Mouse (Mus musculus) right cerebral cortex, postnatal 4 days (tissue): Measurements from ENCODE around the gene Galnt14.

Experiments used
- DNase-seq: peaks from one replicate; pipeline ENCODE4 v3.0.0-alpha.2; 2022

Galnt14 gene

DNA sequence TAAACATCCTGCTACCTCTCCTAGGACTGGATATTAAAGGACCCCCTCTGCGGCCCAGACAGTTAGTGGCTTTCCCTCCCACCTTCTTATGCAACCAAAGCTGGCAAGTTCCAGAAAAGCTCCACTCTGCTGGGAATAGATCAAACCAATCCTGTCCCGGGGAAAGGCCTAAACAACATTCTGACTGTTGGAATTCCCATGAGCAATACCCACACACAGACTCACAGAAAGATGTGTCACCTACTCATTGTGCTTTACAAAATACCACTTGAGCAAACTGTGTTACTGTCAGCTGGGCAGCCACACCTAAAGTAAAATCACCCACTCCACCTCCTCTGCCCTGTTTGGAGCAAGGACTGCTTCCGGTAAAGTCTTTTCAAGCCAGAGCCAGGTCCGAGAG, 207.6 kb downstream of the Galnt14 start:
- no peak for DNase-seq

DNA sequence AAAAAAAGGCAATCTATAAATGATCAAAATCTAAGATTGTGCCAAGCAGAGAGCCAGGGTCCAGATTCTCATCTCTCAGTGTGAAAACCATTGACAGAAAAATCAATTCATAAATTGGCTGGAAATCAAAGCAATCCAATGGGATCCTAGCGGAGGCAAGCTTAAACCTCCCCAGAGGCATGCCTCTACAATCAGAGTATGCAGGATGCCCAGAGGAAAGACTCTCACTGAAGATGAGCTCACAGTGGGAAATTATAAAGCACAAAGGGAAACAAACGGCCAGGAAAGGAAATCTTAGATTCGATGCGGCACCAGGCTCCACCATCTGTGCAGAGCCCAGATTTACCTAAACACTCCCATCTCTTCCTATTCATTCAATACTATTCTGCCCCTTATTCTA, 220.7 kb downstream of the Galnt14 start:
- no peak for DNase-seq

DNA sequence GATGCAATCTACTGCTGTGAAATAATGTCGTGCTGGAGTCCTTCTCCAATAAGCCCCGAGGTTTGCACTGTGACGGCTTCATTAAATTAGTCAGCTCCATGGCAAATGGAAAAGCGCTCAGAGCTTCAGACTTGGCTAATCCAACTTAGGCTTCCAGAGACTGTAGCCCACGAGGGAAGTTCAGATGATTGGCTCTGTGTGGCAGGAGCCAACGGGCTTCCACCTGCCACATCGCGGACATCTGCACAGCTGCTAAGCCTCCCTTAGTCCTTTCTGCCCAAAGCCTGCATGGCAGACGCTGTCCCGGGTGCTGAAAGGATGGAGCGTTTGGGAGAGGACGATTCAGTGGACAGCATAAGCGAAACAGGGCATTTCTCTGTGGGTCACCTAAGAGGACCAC, 222.5 kb downstream of the Galnt14 start:
- no peak for DNase-seq

DNA sequence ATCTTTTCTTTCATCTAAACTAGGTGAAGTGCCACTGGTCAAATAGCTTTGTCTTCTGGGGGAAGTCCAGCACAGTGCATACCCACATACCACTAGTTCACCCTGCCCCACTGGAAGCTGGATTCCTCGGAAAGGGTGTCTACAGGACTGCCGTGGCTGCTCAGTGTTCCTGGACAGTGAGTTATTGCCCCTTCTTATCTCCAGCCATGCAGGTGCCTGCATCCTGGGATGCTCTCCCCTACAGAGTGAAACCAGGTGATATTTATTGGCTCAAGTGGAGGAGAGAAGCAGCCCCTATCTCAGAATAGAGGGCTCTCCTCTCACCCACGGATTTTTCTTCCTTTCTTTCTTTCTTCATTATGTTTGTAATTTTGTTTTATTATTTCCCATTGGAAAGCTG, 222.9 kb downstream of the Galnt14 start:
- no peak for DNase-seq

DNA sequence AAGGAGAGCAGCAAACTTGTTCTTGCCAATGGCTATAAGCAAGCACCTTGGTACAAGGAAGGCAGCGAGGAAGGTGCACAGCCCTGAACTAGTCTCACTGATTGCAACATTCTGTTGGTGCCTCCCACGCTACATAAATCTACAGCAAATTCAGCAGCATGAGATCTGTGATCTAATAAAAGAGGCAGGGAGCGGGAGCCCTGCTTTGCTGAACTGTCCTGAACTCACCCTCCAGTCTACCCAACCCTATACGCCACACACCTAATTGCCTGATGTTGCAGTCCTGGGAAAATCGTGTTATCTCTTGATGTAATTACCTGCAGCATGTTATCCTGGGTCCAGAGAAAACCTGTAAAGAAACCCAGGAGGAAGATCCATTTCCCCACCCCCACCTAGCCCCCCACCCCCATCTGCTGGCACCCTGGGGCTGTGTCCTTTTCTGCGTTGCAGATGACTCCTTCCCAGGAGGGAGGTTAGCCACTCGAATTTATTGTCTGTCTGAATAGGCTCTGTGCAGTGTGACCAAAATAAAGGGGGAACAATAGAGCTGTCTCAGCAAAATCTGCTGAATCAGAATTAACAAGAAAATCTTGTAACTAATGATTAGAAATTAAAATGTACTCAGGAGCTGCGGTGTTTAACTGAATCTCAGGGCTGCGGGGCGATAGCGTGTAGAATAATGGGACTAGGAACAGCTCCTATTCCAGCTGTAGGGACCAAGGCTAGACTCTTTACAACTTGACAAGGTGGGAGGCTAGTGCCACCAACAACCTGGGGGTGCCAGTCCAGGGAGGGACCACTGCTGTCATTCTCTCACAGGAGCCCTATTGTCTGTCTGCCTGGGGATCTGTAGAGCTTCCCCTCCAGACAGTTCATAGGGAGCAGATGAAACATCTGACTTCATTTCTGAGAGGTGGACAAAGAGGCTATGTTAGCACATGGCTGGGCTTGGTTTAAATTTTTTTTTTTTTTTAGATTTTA, 232.9 kb downstream of the Galnt14 start:
- no peak for DNase-seq

DNA sequence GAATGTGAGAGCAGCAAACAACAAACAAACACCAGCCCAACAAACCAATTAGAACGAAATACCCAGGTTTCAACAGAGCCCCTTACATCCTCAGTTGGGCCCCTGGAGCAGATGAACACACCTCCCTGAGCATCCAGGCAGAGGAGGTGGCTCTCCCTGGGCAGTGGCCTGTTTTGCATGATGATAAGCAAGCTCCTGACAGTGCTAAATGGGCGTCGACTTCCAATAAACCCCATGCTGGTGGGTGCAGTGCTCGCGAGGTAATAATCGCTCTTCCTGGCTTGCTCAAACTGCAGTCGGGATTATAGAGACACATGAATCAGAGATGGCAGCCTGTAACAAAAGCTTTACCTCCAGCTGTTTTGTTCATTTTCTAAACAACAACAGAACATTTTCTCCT, 235.9 kb downstream of the Galnt14 start:
- DNase-seq, result no peak

DNA sequence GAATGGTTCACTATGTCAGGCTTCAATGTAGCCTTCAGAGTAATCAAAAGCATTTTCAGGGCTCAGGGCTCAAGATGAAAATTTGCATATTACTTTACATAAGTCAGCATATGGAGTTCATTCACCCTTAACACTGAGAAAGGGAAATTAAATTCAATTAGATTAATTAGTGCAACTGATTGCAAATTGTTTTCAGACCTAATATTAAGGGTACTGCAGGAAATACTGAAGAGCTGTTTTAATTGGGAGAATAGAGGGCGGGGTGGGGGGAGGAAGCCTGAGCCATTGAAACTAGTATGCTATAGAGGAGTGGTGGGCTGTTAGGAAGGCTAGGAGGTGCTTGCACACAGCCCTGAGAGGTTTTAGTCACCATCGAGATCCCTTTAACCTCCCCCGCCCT, 237.2 kb downstream of the Galnt14 start:
- DNase-seq, result no peak

DNA sequence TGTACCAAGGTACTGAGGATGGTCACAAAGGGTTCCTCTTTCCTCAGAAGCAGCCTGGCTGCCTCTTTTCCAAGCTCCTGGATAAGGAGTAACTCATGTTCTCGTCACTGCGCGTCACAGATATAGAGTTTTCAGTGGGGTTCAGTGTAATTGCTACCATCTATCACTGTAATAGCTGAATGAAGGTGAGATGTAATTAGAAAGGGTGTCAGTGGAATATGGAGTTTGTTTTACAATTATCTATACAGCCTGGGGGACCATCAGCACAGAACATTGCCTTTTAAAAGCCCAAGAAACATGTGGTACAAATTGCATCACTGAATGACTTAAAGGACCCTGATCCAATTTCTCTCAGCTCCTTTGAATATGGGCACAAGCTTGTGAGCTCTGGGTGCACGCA, 249.4 kb downstream of the Galnt14 start:
- DNase-seq, result no peak

DNA sequence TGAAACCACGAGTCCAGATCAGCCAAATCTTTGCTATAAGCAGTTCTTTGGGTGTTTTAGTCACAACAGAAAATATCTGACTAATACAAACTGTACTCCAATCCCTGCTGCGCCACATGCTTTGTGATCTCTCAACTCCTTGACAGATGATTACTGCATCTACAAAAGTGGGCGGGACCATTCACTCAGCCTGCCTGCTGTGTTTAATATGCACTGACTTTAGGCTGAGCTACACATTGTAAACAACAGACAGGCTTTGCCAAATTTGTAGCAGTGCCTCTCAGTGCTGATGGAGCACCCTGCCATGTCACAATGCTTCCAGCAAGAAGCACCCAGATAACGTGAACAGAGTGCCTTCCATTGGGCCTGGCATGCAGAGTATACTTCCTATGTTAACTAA, 251.5 kb downstream of the Galnt14 start:
- DNase-seq, result no peak

DNA sequence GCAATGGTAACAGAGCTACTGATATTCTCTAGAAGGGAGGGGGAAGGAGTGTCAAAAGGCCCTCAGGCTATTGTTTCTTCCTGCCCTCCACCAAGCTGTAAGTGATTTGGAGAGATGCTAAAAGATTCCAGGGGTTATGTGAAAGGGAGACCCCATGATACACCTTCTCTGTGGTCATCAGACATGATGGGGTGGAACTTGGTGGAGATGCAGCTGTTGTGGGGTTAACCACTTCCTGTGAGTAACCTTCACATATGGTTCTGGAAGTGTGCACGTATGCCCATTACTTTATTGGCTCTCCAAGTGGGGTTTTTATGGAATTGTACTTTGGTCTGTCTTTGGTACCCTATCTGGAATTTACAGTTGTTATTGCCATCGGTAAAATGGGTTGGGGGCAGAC, 253.7 kb downstream of the Galnt14 start:
- no peak for DNase-seq

DNA sequence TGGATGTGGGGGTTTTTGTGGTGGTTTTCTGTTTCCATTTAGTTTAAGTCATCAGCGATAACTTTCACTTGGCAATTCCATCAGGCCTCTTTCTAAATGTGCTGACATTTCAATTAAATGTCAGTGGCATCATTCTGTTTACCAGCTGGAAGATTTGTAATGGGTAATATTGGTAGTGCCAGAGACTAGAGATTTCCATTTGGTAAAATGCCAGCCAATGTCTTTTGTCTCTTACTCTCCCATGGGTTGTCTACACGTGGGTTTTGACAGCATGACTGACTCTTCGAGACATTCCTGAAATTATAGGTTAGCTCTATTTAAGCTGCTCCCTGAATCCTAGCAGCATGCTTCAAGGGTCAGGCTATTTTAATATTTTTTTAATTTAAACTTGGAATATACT, 256.6 kb downstream of the Galnt14 start:
- DNase-seq, result no peak

DNA sequence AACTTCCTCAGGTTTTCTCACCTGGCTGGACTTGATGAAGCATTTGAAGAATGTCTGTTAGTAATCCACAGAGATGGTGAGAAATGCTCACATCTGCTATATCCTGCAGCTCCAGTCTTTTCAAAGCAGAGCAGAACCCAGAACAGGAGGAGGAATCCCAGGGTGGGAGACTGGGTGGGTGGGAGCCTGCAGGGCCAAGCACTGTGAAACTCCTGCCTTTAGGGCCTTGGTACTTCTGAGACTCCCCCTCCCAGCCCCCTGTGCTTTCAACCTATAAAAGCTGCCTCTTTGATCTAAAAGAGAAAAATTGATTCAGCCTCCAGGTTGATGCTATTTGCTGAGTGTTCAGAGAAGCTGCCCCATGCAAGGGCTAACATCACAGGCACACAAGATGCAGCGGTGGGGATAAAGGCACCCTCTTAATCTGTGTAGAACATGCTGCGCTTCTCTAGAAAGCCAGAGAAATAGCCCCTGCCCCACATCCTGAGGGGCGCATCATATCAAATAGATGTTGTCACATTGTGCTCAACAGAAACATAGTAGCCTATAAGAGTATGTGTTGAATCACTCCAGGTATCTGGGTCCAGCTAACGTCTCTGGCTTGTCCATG, 258.0 kb downstream of the Galnt14 start:
- DNase-seq, result no peak

DNA sequence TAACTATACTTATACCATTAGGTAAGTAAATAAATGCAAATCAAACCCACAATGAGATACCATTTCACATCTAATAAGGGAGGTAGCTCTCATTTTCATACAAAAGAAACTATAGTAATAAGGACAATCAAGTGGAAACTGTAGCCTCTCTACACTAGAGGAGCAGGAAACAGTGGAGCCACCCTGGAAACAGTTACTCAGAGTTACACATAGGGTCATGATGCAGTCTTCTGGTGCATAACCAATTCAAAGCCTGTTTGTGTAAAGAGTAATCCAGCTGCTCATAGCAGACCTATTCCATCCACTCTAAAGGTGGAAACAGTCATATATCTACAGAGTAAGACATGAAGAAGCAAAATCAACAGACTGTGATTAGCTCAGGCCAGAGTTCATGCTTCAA, 261.1 kb downstream of the Galnt14 start:
- no peak for DNase-seq
